11 mouse cellular contexts compared by ENCODE assay signal in the genomic region with DNA sequence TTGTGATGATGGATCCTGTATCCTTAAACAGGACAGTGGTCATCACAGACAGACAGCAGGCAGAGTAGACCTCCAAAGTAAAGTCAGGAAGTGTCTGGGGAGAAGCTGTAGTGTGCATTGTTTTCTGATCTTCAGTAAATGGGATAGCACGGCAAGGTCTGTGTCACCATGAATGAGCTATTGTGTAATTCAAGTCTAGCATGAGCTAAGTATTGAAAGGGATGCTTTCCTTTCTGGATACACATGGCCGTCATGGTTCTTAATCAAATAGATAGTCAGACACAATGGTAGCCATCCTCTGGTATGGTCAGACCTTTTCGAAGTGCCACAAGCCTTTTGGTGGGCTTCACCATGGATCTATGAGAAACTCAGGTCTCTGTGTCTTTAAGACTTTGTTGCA.
"Had no signal": no experiment of that assay in that cellular context is flagged by ENCODE, and none has a peak within 500 bp of the region (broad histone marks: within the 10 kb centered on the region; RNA-seq: fewer than 3 reads in every experiment).

No protein-coding gene starts in this region.

- DNase-seq: right cerebral cortex, adult 18-20 months; right cerebral cortex, postnatal 14 days; right cerebral cortex, postnatal 25 days; right cerebral cortex, postnatal 4 days; spleen, adult 18-20 months; thymus, adult 18-20 months; thymus, adult 2 months; thymus, postnatal 14 days; thymus, postnatal 25 days; thymus, postnatal 36 days; thymus, postnatal 4 days had no signal
